Mouse (Mus musculus): ENCODE results near the gene Cadm1. TPM values are rescaled to one million over a fixed set of nuclear protein-coding genes. Genes with fewer than 3 reads are reported as not detected.

The Cadm1 gene
- polyA plus RNA-seq, 1 experiment from 2014 or later: 71.6 TPM

GRCm38 (mm10) chr9:47651431-47651830 is 121.5 kb downstream of the Cadm1 start:
- Histone ChIP-seq H3K4me1 (peaks cover 10% of the 10 kb centered on the region; the same call in 1 of the 2 replicates), H3K4me2 (replicated peaks) (no peak overlapping the region), H3K36me3 (no peaks in the 10 kb centered on the region), H3K27ac (replicated peaks) (no peak overlapping the region), H3K27me3 (no peaks in the 10 kb centered on the region), H3K9ac (replicated peaks) (no peak overlapping the region), H3K4me3 (no peak overlapping the region), H3K9me3 (no peaks in the 10 kb centered on the region)
- 96% methylated on average over 11 of the region's 11 CpGs for WGBS
- no peak for ATAC-seq (ENCODE audit: low FRiP score, low read depth)

GRCm38 (mm10) chr9:47652203-47652602 is 122.2 kb downstream of the Cadm1 start:
- Histone ChIP-seq H3K4me3 (no peak overlapping the region), H3K9me3 (no peaks in the 10 kb centered on the region), H3K4me1 (peaks cover 10% of the 10 kb centered on the region; the same call in 1 of the 2 replicates), H3K36me3 (no peaks in the 10 kb centered on the region), H3K27ac (replicated peaks) (no peak overlapping the region), H3K27me3 (no peaks in the 10 kb centered on the region), H3K9ac (replicated peaks) (no peak overlapping the region), H3K4me2 (replicated peaks) (no peak overlapping the region)
- no peak for ATAC-seq (ENCODE audit: low FRiP score, low read depth)
- 85% methylated on average over 5 of the region's 5 CpGs for WGBS

- Histone ChIP-seq H3K27me3 (no peaks in the 10 kb centered on the region), H3K9me3 (no peaks in the 10 kb centered on the region), H3K4me3 (no peak overlapping the region), H3K9ac (replicated peaks) (no peak overlapping the region), H3K4me2 (replicated peaks) (no peak overlapping the region), H3K36me3 (no peaks in the 10 kb centered on the region), H3K4me1 (peaks cover 5% of the 10 kb centered on the region; the same call in 1 of the 2 replicates), H3K27ac (replicated peaks) (no peak overlapping the region)
- no peak for ATAC-seq (ENCODE audit: low FRiP score, low read depth)
- 97% methylated on average over 4 of the region's 4 CpGs for WGBS
Measured at GRCm38 (mm10) chr9:47652936-47653335, 123.0 kb downstream of the Cadm1 start.

- no peaks in the 10 kb centered on the region for H3K36me3 ChIP-seq
- no peaks in the 10 kb centered on the region for H3K27me3 ChIP-seq
- 94% methylated on average over 6 of the region's 6 CpGs for WGBS
- no peaks in the 10 kb centered on the region for H3K9me3 ChIP-seq
- H3K27ac ChIP-seq (replicated peaks): no peak overlapping the region
- no peak overlapping the region for H3K9ac ChIP-seq (replicated peaks)
- ATAC-seq (ENCODE audit: low FRiP score, low read depth): no peak
- no peak overlapping the region for H3K4me2 ChIP-seq (replicated peaks)
- no peak overlapping the region for H3K4me3 ChIP-seq
- no peaks in the 10 kb centered on the region for H3K4me1 ChIP-seq
Measured at GRCm38 (mm10) chr9:47659366-47660090, 129.6 kb downstream of the Cadm1 start.

- 81% methylated on average over 7 of the region's 7 CpGs for WGBS
- Histone ChIP-seq H3K4me2 (replicated peaks) (no peak overlapping the region), H3K9me3 (no peaks in the 10 kb centered on the region), H3K4me3 (no peak overlapping the region), H3K27ac (replicated peaks) (no peak overlapping the region), H3K9ac (replicated peaks) (no peak overlapping the region), H3K27me3 (no peaks in the 10 kb centered on the region), H3K36me3 (no peaks in the 10 kb centered on the region), H3K4me1 (0 out of 2 replicates have a peak, but pooled peaks cover 3% of the 10 kb centered on the region)
- ATAC-seq (ENCODE audit: low FRiP score, low read depth): no peak
Measured at GRCm38 (mm10) chr9:47661611-47662010, 131.6 kb downstream of the Cadm1 start.

GRCm38 (mm10) chr9:47669206-47669605 is 139.2 kb downstream of the Cadm1 start:
- WGBS: 84% methylated on average over 4 of the region's 4 CpGs

GRCm38 (mm10) chr9:47671617-47672016 is 141.6 kb downstream of the Cadm1 start:
- Histone ChIP-seq H3K4me3 (no peak overlapping the region), H3K36me3 (no peaks in the 10 kb centered on the region), H3K27ac (replicated peaks) (no peak overlapping the region), H3K9ac (replicated peaks) (no peak overlapping the region), H3K9me3 (no peaks in the 10 kb centered on the region), H3K4me1 (peaks cover 12% of the 10 kb centered on the region), H3K4me2 (replicated peaks) (no peak overlapping the region), H3K27me3 (no peaks in the 10 kb centered on the region; the same call in 1 of the 2 replicates)
- WGBS: 59% methylated on average over 11 of the region's 11 CpGs
- ATAC-seq (ENCODE audit: low FRiP score, low read depth): no peak

More at GRCm38 (mm10) chr9:47669206-47669605, 139.2 kb downstream of the Cadm1 start:
- Histone ChIP-seq H3K4me1 (peaks cover 16% of the 10 kb centered on the region), H3K36me3 (no peaks in the 10 kb centered on the region), H3K9me3 (no peaks in the 10 kb centered on the region), H3K27ac (replicated peaks) (no peak overlapping the region), H3K4me3 (no peak overlapping the region), H3K9ac (replicated peaks) (no peak overlapping the region), H3K4me2 (replicated peaks) (no peak overlapping the region), H3K27me3 (no peaks in the 10 kb centered on the region; the same call in 1 of the 2 replicates)
- ATAC-seq (ENCODE audit: low FRiP score, low read depth): no peak

- Histone ChIP-seq H3K27me3 (no peaks in the 10 kb centered on the region; the same call in 1 of the 2 replicates), H3K4me1 (peaks cover 12% of the 10 kb centered on the region), H3K9me3 (no peaks in the 10 kb centered on the region), H3K4me2 (replicated peaks) (no peak overlapping the region), H3K36me3 (no peaks in the 10 kb centered on the region), H3K4me3 (no peak overlapping the region), H3K9ac (replicated peaks) (no peak overlapping the region), H3K27ac (replicated peaks) (no peak overlapping the region)
- ATAC-seq (ENCODE audit: low FRiP score, low read depth): no peak
- 87% methylated on average over 11 of the region's 11 CpGs for WGBS
Measured at GRCm38 (mm10) chr9:47674766-47675713, 145.1 kb downstream of the Cadm1 start.

GRCm38 (mm10) chr9:47686881-47687280 is 156.9 kb downstream of the Cadm1 start:
- Histone ChIP-seq H3K27ac (replicated peaks) (no peak overlapping the region), H3K4me2 (replicated peaks) (no peak overlapping the region), H3K4me1 (0 out of 2 replicates have a peak, but pooled peaks cover 3% of the 10 kb centered on the region), H3K9me3 (no peaks in the 10 kb centered on the region), H3K4me3 (no peak overlapping the region), H3K36me3 (no peaks in the 10 kb centered on the region), H3K27me3 (no peaks in the 10 kb centered on the region), H3K9ac (replicated peaks) (no peak overlapping the region)
- WGBS: 59% methylated on average over 2 of the region's 2 CpGs
- no peak for ATAC-seq (ENCODE audit: low FRiP score, low read depth)

- Histone ChIP-seq H3K9me3 (no peaks in the 10 kb centered on the region), H3K27ac (replicated peaks) (no peak overlapping the region), H3K27me3 (no peaks in the 10 kb centered on the region), H3K4me1 (0 out of 2 replicates have a peak, but pooled peaks cover 3% of the 10 kb centered on the region), H3K4me3 (no peak overlapping the region), H3K36me3 (no peaks in the 10 kb centered on the region), H3K9ac (replicated peaks) (no peak overlapping the region), H3K4me2 (replicated peaks) (no peak overlapping the region)
- 89% methylated on average over 5 of the region's 5 CpGs for WGBS
- ATAC-seq (ENCODE audit: low FRiP score, low read depth): no peak
Measured at GRCm38 (mm10) chr9:47687604-47688003, 157.6 kb downstream of the Cadm1 start.

- no peak overlapping the region for H3K4me3 ChIP-seq
- ATAC-seq (ENCODE audit: low FRiP score, low read depth): no peak
- H3K36me3 ChIP-seq: no peaks in the 10 kb centered on the region
- WGBS: 65% methylated on average over 10 of the region's 10 CpGs
- H3K27me3 ChIP-seq: no peaks in the 10 kb centered on the region
- no peak overlapping the region for H3K4me2 ChIP-seq (replicated peaks)
- H3K9ac ChIP-seq (replicated peaks): no peak overlapping the region
- 0 out of 2 replicates have a peak, but pooled peaks cover 3% of the 10 kb centered on the region for H3K4me1 ChIP-seq
- no peak overlapping the region for H3K27ac ChIP-seq (replicated peaks)
- no peaks in the 10 kb centered on the region for H3K9me3 ChIP-seq
Measured at GRCm38 (mm10) chr9:47688297-47688696, 158.3 kb downstream of the Cadm1 start.

GRCm38 (mm10) chr9:47692911-47693310 is 162.9 kb downstream of the Cadm1 start:
- H3K27ac ChIP-seq (replicated peaks): no peak overlapping the region
- 71% methylated on average over 13 of the region's 13 CpGs for WGBS
- H3K4me2 ChIP-seq (replicated peaks): no peak overlapping the region
- ATAC-seq (ENCODE audit: low FRiP score, low read depth): no peak
- H3K4me1 ChIP-seq: no peaks in the 10 kb centered on the region
- no peak overlapping the region for H3K4me3 ChIP-seq
- H3K36me3 ChIP-seq: no peaks in the 10 kb centered on the region
- H3K27me3 ChIP-seq: no peaks in the 10 kb centered on the region
- no peaks in the 10 kb centered on the region for H3K9me3 ChIP-seq
- H3K9ac ChIP-seq (replicated peaks): no peak overlapping the region

All from midbrain, embryonic 12.5 days (tissue).